Mouse (Mus musculus) C2C12 (cell line): ENCODE results near the gene Anln. TPM values are rescaled to one million over a fixed set of nuclear protein-coding genes. Genes with fewer than 3 reads are reported as not detected.

Source experiments
- H3K27me3 ChIP-seq: one replicate; pipeline ENCODE4 v1.6.1; 2011; ENCODE audit not compliant: control insufficient read depth, insufficient read depth, insufficient read length
- H3K36me3 ChIP-seq: one replicate; pipeline ENCODE4 v1.6.1; 2011; ENCODE audit not compliant: control insufficient read depth, insufficient read depth
- H3K4me3 ChIP-seq: one replicate; pipeline ENCODE4 v1.5.1; 2011; ENCODE audit warnings: mild to moderate bottlenecking, control low read depth; ENCODE audit not compliant: poor library complexity, insufficient read depth, severe bottlenecking
- H3K79me2 ChIP-seq: one replicate; pipeline ENCODE4 v1.6.1; 2011; ENCODE audit not compliant: control insufficient read depth, insufficient read depth
- H3K79me3 ChIP-seq: one replicate; pipeline ENCODE4 v1.6.1; 2011; ENCODE audit warnings: low read depth, control low read depth
- H3ac ChIP-seq: one replicate; pipeline ENCODE3; 2011; ENCODE audit warnings: low read depth; ENCODE audit not compliant: control insufficient read depth, insufficient read length
- CEBPB ChIP-seq: IDR thresholded peaks from one replicate; pipeline ENCODE4 v1.6.1; 2011; ENCODE audit warnings: low read depth, mild to moderate bottlenecking, control low read depth, moderate library complexity
- CTCF ChIP-seq: IDR thresholded peaks from one replicate; pipeline ENCODE4 v1.5.1; 2011; ENCODE audit not compliant: control insufficient read depth, insufficient read depth, insufficient read length
- FOSL1 ChIP-seq: IDR thresholded peaks from one replicate; pipeline ENCODE4 v1.8.0; 2011; ENCODE audit warnings: mild to moderate bottlenecking, low read length; ENCODE audit not compliant: poor library complexity, insufficient read depth, severe bottlenecking
- MAX ChIP-seq: IDR thresholded peaks from one replicate; pipeline ENCODE4 v1.6.1; 2011; ENCODE audit warnings: mild to moderate bottlenecking, control low read depth
- MYOD1 ChIP-seq: IDR thresholded peaks from one replicate; pipeline ENCODE4 v1.6.1; 2011; ENCODE audit warnings: low read depth; ENCODE audit not compliant: control insufficient read depth, insufficient read length
- MYOG ChIP-seq: IDR thresholded peaks from one replicate; pipeline ENCODE4 v1.6.1; 2011; ENCODE audit not compliant: control insufficient read depth, insufficient read length; ENCODE audit errors: extremely low read depth
- USF1 ChIP-seq: IDR thresholded peaks from one replicate; pipeline ENCODE4 v1.6.1; 2011; ENCODE audit warnings: low read depth, mild to moderate bottlenecking, control low read depth, moderate library complexity
- long read RNA-seq, 2 experiments: library from polyadenylated mRNA; unstranded; transcript quantifications; one replicate each; pipeline ENCODE4 v2.0.0; 2019 to 2020
- polyA plus RNA-seq: library from polyadenylated mRNA; unstranded; fragments of >200 nt; fragmentation: generic; extraction: Trizol; gene quantifications from one replicate; pipeline ENCODE4 v1.2.1, GENCODE M21; 2012; ENCODE audit warnings: missing spikeins

Gene Anln
- 63.2 TPM for polyA plus RNA-seq
- long read RNA-seq, experiment 1, full-length matches to known transcripts: 5 of 21 reads
- long read RNA-seq, experiment 1, partial matches to known transcripts: 9 of 21 reads
- long read RNA-seq, experiment 1, other reads (novel, unspliced or antisense): 7 of 21 reads
- long read RNA-seq, experiment 2, full-length matches to known transcripts: 412 of 796 reads
- long read RNA-seq, experiment 2, partial matches to known transcripts: 121 of 796 reads
- long read RNA-seq, experiment 2, other reads (novel, unspliced or antisense): 263 of 796 reads

DNA sequence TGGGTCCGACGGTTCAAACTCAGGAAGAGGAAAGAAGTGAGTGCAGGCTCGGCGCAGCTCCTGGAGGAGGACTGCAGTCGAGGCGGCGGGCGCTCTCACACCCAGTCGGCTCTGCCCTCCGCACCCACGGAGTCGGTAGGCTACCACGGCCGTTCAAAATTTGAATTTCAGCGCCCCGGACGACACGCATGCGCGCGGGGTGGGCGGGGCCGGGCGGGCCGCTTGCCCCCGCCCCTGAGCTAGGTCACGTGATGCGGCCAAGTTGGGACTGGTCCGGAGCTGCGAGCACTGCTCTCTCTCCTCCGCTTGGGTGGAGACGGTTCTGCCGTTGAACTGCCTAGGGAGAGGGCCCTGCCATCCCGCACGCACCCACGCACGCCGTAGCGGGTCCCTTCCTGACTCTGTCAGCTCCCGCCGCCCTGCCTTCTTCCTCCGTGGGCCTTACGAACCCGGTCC, at the start of gene Anln:
TSS of gene Anln (minus strand) at position 168 of the 456 bp plus-strand sequence.
- H3ac ChIP-seq: peak within 1 kb of the TSS; percentile 85
- H3K79me3 ChIP-seq: peaks cover 47% of the 10 kb centered on the region
- TF ChIP-seq CEBPB (no peak), USF1 (peak; percentile 95), MAX (peak; percentile 38), MYOD1 (no peak)
- H3K27me3 ChIP-seq: no peaks in the 10 kb centered on the region
- H3K79me2 ChIP-seq: peaks cover 51% of the 10 kb centered on the region
- H3K36me3 ChIP-seq: peaks cover 4% of the 10 kb centered on the region
- H3K4me3 ChIP-seq: peak within 1 kb of the TSS; percentile 76

DNA sequence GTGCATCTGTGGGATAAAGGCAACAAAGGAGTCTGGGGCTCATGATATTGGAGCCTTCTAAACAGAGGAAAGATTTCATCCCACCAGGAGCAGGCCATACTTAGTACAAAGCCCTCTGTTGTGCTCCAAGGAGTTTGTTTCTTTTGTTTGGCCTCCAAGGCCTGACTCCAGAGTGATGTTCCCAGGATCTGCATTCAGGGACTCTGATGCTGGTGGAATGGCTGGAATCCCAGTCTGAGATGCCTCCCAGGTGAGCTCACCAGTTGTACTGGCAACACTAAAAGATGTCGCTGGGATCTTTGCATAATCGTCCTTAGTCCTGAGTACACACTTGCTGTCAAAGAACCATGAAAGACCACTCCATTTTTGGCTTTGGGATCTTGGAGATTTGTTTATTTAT, 45.1 kb upstream of the Anln start:
- no peak overlapping the region for H3ac ChIP-seq
- no peak for TF ChIP-seq CEBPB
- no peak for TF ChIP-seq FOSL1
- TF ChIP-seq CTCF: no peak
- TF ChIP-seq USF1: no peak
- TF ChIP-seq MAX: no peak
- TF ChIP-seq MYOG: no peak
- no peak for TF ChIP-seq MYOD1
- H3K27me3 ChIP-seq: no peaks in the 10 kb centered on the region
- no peaks in the 10 kb centered on the region for H3K36me3 ChIP-seq
- H3K79me2 ChIP-seq: no peaks in the 10 kb centered on the region
- H3K79me3 ChIP-seq: no peaks in the 10 kb centered on the region
- H3K4me3 ChIP-seq: no peak overlapping the region

DNA sequence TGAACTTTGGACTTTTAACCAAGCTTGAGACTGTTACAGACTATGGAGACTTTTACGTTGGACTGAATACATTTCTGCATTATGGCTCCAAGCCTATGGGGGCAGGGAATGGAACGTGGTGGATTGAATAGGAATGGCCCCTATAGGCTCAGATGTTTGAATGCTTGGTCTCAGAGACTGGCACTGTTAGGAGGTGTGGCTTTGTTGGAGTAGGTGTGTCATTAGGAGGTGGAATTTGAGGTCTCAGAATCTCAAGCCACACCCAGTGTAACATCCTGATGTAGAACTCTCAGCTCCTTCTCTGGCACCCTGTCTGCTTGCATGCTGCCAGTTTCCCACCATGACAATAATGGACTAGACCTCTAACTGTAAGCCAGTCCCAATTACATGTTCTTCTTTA, 44.2 kb upstream of the Anln start:
- H3K79me2 ChIP-seq: no peaks in the 10 kb centered on the region
- H3K27me3 ChIP-seq: no peaks in the 10 kb centered on the region
- no peak overlapping the region for H3ac ChIP-seq
- H3K79me3 ChIP-seq: no peaks in the 10 kb centered on the region
- no peaks in the 10 kb centered on the region for H3K36me3 ChIP-seq
- no peak overlapping the region for H3K4me3 ChIP-seq
- TF ChIP-seq MYOG (no peak), MAX (no peak), USF1 (no peak)

DNA sequence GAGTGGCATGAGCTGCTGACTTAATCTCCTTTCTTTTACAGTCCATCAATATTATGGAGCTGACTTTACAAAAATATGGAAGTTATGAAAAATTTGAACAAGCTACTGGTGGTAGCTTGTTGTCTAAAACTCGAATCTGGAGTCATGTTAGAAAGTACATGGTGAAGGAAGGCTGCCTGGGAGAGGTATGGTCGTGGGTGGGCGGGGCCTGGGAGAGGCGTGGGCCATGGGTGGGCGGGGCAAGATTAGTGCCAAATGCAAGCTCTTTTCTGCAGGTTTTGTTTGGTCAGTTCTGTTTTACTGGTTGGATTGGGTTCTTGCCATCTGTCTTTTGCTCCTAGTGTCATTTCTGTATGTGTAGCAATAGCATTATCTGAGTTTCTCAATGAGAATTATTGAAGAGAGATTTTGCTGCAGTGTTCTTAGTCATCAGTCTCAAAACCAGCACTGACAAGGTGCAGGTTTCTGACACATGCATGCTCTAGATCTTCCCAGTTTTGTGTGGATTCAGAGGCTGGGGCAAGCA, 41.4 kb upstream of the Anln start:
- no peaks in the 10 kb centered on the region for H3K79me3 ChIP-seq
- no peaks in the 10 kb centered on the region for H3K79me2 ChIP-seq
- H3K27me3 ChIP-seq: no peaks in the 10 kb centered on the region
- no peak overlapping the region for H3ac ChIP-seq
- TF ChIP-seq USF1 (no peak), CEBPB (no peak), MYOD1 (no peak), FOSL1 (no peak), MAX (no peak), CTCF (no peak), MYOG (no peak)
- no peak overlapping the region for H3K4me3 ChIP-seq
- no peaks in the 10 kb centered on the region for H3K36me3 ChIP-seq

DNA sequence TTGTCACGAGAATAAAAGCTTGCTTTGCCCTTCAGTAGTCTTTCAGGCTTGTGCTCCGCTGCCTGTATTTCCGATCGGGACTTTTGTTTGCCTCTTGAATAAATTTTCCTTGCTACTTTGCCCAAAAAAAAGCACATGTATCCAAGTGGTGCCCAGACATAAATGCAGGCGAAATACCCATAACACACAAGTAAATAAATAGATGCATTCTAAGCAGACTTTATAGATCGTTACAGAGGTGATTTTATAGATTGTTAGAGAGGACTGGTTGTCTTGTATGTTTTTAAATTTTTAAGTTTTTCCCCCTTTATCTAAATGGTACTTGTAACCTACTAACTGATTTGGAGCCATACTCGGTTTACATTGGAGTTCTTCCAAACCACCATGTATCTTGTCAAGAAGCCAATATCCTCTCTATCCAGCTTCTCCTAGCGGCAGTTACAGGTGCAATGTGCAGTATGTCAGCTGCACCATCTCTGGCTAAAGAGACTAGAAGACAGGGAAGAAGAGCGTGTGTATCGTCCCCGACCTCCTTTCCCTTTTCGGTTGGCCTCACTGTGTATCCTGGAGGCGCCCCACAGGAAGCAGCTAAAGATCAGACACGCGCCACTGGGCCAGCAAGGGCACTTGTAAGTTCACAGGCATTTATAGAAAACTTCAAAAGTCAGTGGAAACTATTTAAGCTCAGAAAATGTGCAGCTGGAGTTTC, 40.7 kb upstream of the Anln start:
- TF ChIP-seq CEBPB: no peak
- TF ChIP-seq FOSL1: no peak
- no peak for TF ChIP-seq USF1
- no peak for TF ChIP-seq MYOD1
- no peak for TF ChIP-seq MAX
- no peak for TF ChIP-seq MYOG
- no peak for TF ChIP-seq CTCF
- Histone ChIP-seq H3K79me2 (no peaks in the 10 kb centered on the region), H3K4me3 (no peak overlapping the region), H3K36me3 (no peaks in the 10 kb centered on the region), H3ac (no peak overlapping the region), H3K27me3 (no peaks in the 10 kb centered on the region), H3K79me3 (no peaks in the 10 kb centered on the region)
